Mouse (Mus musculus) intestine, postnatal 0 days (tissue): ENCODE data around the gene Tpk1. TPM values are rescaled to one million over a fixed set of nuclear protein-coding genes. Genes with fewer than 3 reads are reported as not detected.

Source experiments
- ATAC-seq: fragments of 200-750 bp; cut with Nextera tagmentation; 2 replicates; pipeline ENCODE4 v1.8.0; 2017; ENCODE audit warnings: mild to moderate bottlenecking, moderate TSS enrichment, moderate library complexity
- H3K27ac ChIP-seq: fragments of 300-500 bp; sonication (generic); 2 replicates; pipeline ENCODE4 v1.5.1; 2014; ENCODE audit warnings: mild to moderate bottlenecking, low read depth, low read length, moderate library complexity
- H3K27me3 ChIP-seq: fragments of 300-500 bp; sonication (generic); replicated peaks from 2 replicates; pipeline ENCODE4 v1.6.1; 2014; ENCODE audit warnings: low read length, mixed read lengths; ENCODE audit not compliant: control insufficient read depth, insufficient read depth
- H3K36me3 ChIP-seq: fragments of 300-500 bp; sonication (generic); 2 replicates; pipeline ENCODE4 v1.6.1; 2014; ENCODE audit warnings: mild to moderate bottlenecking, moderate library complexity; ENCODE audit not compliant: control insufficient read depth, insufficient read depth
- H3K4me1 ChIP-seq: fragments of 300-500 bp; sonication (generic); replicated peaks from 2 replicates; pipeline ENCODE4 v1.6.1; 2014; ENCODE audit warnings: antibody characterized with exemption, low read length, mixed read lengths; ENCODE audit not compliant: control insufficient read depth, insufficient read depth
- H3K4me2 ChIP-seq: fragments of 300-500 bp; sonication (generic); replicated peaks from 2 replicates; pipeline ENCODE4 v1.6.1; 2014; ENCODE audit warnings: low read depth, mild to moderate bottlenecking, moderate library complexity
- H3K4me3 ChIP-seq: fragments of 300-500 bp; sonication (generic); 2 replicates; pipeline ENCODE4 v1.5.1; 2014; ENCODE audit warnings: low read depth, low read length
- H3K9ac ChIP-seq: fragments of 300-500 bp; sonication (generic); 2 replicates; pipeline ENCODE4 v1.6.1; 2014; ENCODE audit warnings: mild to moderate bottlenecking, low read depth, low read length
- H3K9me3 ChIP-seq: fragments of 300-500 bp; sonication (generic); 2 replicates; pipeline ENCODE4 v1.6.1; 2016; ENCODE audit warnings: mixed run types; ENCODE audit not compliant: control insufficient read depth
- CTCF ChIP-seq: sonication (generic); IDR thresholded peaks from 2 replicates; pipeline ENCODE4 v1.5.1; 2016; ENCODE audit warnings: low read depth, mild to moderate bottlenecking, control low read depth, antibody characterized with exemption, moderate library complexity
- WGBS: fragments of 180-500 bp; shearing (Covaris S2); extraction: QIAGEN DNeasy Blood & Tissue Kit; methylation state at CpG from one replicate; pipeline ENCODE4 v1.1.7; 2014; 5-methylcytosine and 5-hydroxymethylcytosine counted together
- polyA plus RNA-seq: library from polyadenylated mRNA; unstranded; fragments of >200 nt; fragmentation: Nextera tagmentation; extraction: Ambion mirVana; gene quantifications from 2 replicates; pipeline ENCODE4 v1.2.1, GENCODE M21; 2015

The Tpk1 gene
- polyA plus RNA-seq, 1 experiment from 2014 or later, result 21.9 TPM

GRCm38 (mm10) chr6:43449498-43449897 lies 216.6 kb downstream of the Tpk1 start:
- no peak for ATAC-seq
- no peak overlapping the region for H3K9ac ChIP-seq
- no peak overlapping the region for H3K4me2 ChIP-seq
- no peak overlapping the region for H3K27ac ChIP-seq
- TF ChIP-seq CTCF, result no peak
- no peaks in the 10 kb centered on the region for H3K27me3 ChIP-seq
- no peaks in the 10 kb centered on the region for H3K36me3 ChIP-seq
- no peaks in the 10 kb centered on the region; the same call in 1 of the 2 replicates for H3K4me1 ChIP-seq
- no peaks in the 10 kb centered on the region for H3K9me3 ChIP-seq
- H3K4me3 ChIP-seq, result no peak overlapping the region
- 82% methylated on average over 2 of the region's 2 CpGs for WGBS

GRCm38 (mm10) chr6:43445856-43446255 lies 220.2 kb downstream of the Tpk1 start:
- 91% methylated on average over 2 of the region's 2 CpGs for WGBS
- no peak overlapping the region for H3K4me2 ChIP-seq
- H3K4me1 ChIP-seq, result no peaks in the 10 kb centered on the region
- H3K36me3 ChIP-seq, result no peaks in the 10 kb centered on the region
- no peak for TF ChIP-seq CTCF
- no peak overlapping the region for H3K27ac ChIP-seq
- no peaks in the 10 kb centered on the region for H3K27me3 ChIP-seq
- no peak overlapping the region for H3K4me3 ChIP-seq
- ATAC-seq, result no peak
- H3K9ac ChIP-seq, result no peak overlapping the region
- no peaks in the 10 kb centered on the region for H3K9me3 ChIP-seq

- H3K4me3 ChIP-seq, result no peak overlapping the region
- WGBS, result 92% methylated on average over 3 of the region's 3 CpGs
Observed at GRCm38 (mm10) chr6:43442191-43442590, 223.9 kb downstream of the Tpk1 start.

GRCm38 (mm10) chr6:43435987-43436541 lies 230.0 kb downstream of the Tpk1 start:
- no peaks in the 10 kb centered on the region for H3K27me3 ChIP-seq
- 71% methylated on average over 2 of the region's 2 CpGs for WGBS
- no peak for TF ChIP-seq CTCF
- no peaks in the 10 kb centered on the region for H3K4me1 ChIP-seq
- no peaks in the 10 kb centered on the region for H3K9me3 ChIP-seq
- no peak overlapping the region for H3K4me2 ChIP-seq
- H3K27ac ChIP-seq, result no peak overlapping the region
- H3K9ac ChIP-seq, result no peak overlapping the region
- H3K36me3 ChIP-seq, result no peaks in the 10 kb centered on the region
- no peak for ATAC-seq
- no peak overlapping the region for H3K4me3 ChIP-seq

More at GRCm38 (mm10) chr6:43442191-43442590, 223.9 kb downstream of the Tpk1 start:
- no peak overlapping the region for H3K9ac ChIP-seq
- no peak overlapping the region for H3K4me2 ChIP-seq
- H3K4me1 ChIP-seq, result no peaks in the 10 kb centered on the region
- H3K36me3 ChIP-seq, result no peaks in the 10 kb centered on the region
- no peaks in the 10 kb centered on the region for H3K27me3 ChIP-seq
- no peak overlapping the region for H3K27ac ChIP-seq
- TF ChIP-seq CTCF, result no peak
- no peak for ATAC-seq
- H3K9me3 ChIP-seq, result no peaks in the 10 kb centered on the region

GRCm38 (mm10) chr6:43434365-43434764 lies 231.7 kb downstream of the Tpk1 start:
- Histone ChIP-seq H3K27ac (no peak overlapping the region), H3K27me3 (no peaks in the 10 kb centered on the region), H3K4me1 (no peaks in the 10 kb centered on the region), H3K9me3 (no peaks in the 10 kb centered on the region), H3K9ac (no peak overlapping the region), H3K4me2 (no peak overlapping the region), H3K4me3 (no peak overlapping the region), H3K36me3 (no peaks in the 10 kb centered on the region)
- WGBS, result 83% methylated on average over 1 of the region's 1 CpGs
- no peak for TF ChIP-seq CTCF
- no peak for ATAC-seq

- no peak overlapping the region for H3K9ac ChIP-seq
- WGBS, result 43% methylated on average over 4 of the region's 4 CpGs
- H3K4me3 ChIP-seq, result no peak overlapping the region
- no peaks in the 10 kb centered on the region for H3K4me1 ChIP-seq
- H3K9me3 ChIP-seq, result no peaks in the 10 kb centered on the region
- H3K4me2 ChIP-seq, result no peak overlapping the region
- H3K36me3 ChIP-seq, result no peaks in the 10 kb centered on the region
- no peak overlapping the region for H3K27ac ChIP-seq
- no peaks in the 10 kb centered on the region for H3K27me3 ChIP-seq
- ATAC-seq, result no peak
- peak; percentile 37; the same call in 1 of the 2 replicates for TF ChIP-seq CTCF
Observed at GRCm38 (mm10) chr6:43424978-43425377, 241.1 kb downstream of the Tpk1 start.
